Mouse (Mus musculus): Measurements from ENCODE around the gene Slc35b2.

Slc35b2 gene

GRCm38 (mm10) chr17:45601325-45601724 lies 37.7 kb downstream of the Slc35b2 start:
- no peak for DNase-seq

- DNase-seq, result no peak
These were observed 38.2 kb downstream of the Slc35b2 start, which contains the start of gene Mymx for GRCm38 (mm10) chr17:45601877-45602304. Gene Mymx, minus strand, starts transcription at chr17:45602102.

- no peak for DNase-seq
These were observed 39.3 kb downstream of the Slc35b2 start for GRCm38 (mm10) chr17:45602984-45603383.

GRCm38 (mm10) chr17:45606992-45607879 lies 43.6 kb downstream of the Slc35b2 start:
- no peak for DNase-seq

- no peak for DNase-seq
These were observed 44.7 kb downstream of the Slc35b2 start for GRCm38 (mm10) chr17:45608396-45608795.

- no peak for DNase-seq
These were observed 46.6 kb downstream of the Slc35b2 start for GRCm38 (mm10) chr17:45610144-45610866.

- no peak for DNase-seq
These were observed 48.3 kb downstream of the Slc35b2 start for GRCm38 (mm10) chr17:45612008-45612407.

GRCm38 (mm10) chr17:45612921-45613320 lies 49.2 kb downstream of the Slc35b2 start:
- no peak for DNase-seq

GRCm38 (mm10) chr17:45616046-45616650 lies 52.5 kb downstream of the Slc35b2 start:
- no peak for DNase-seq

- DNase-seq, result no peak
These were observed 53.0 kb downstream of the Slc35b2 start for GRCm38 (mm10) chr17:45616679-45617078.
